Mouse (Mus musculus): ENCODE measurements around the gene Gm49395. TPM values are rescaled to one million over a fixed set of nuclear protein-coding genes. Genes with fewer than 3 reads are reported as not detected.

The Gm49395 gene
- polyA plus RNA-seq, 1 experiment from 2014 or later: 4.9 TPM

GRCm38 (mm10) chr13:115078997-115079685 is 22.6 kb downstream of the Gm49395 start:
- no peaks in the 10 kb centered on the region for H3K27me3 ChIP-seq (ENCODE audit: control insufficient read depth, insufficient read depth, low read length)
- no peaks in the 10 kb centered on the region for H3K9me3 ChIP-seq (replicated peaks; ENCODE audit: control insufficient read depth, low read length)
- no peak overlapping the region for H3K4me2 ChIP-seq (ENCODE audit: low read depth, low read length)
- no peak overlapping the region for H3K27ac ChIP-seq (ENCODE audit: low read length)
- H3K4me3 ChIP-seq (replicated peaks; ENCODE audit: low read length): no peak overlapping the region
- no peaks in the 10 kb centered on the region for H3K36me3 ChIP-seq (ENCODE audit: control insufficient read depth, insufficient read depth, low read length)
- H3K9ac ChIP-seq (ENCODE audit: low read length): no peak overlapping the region
- 74% methylated on average over 6 of the region's 6 CpGs for WGBS
- peaks cover 8% of the 10 kb centered on the region; the same call in 1 of the 2 replicates for H3K4me1 ChIP-seq (ENCODE audit: control insufficient read depth, insufficient read depth, low read length)
- no peak for ATAC-seq (ENCODE audit: insufficient read depth, low FRiP score)

DNA sequence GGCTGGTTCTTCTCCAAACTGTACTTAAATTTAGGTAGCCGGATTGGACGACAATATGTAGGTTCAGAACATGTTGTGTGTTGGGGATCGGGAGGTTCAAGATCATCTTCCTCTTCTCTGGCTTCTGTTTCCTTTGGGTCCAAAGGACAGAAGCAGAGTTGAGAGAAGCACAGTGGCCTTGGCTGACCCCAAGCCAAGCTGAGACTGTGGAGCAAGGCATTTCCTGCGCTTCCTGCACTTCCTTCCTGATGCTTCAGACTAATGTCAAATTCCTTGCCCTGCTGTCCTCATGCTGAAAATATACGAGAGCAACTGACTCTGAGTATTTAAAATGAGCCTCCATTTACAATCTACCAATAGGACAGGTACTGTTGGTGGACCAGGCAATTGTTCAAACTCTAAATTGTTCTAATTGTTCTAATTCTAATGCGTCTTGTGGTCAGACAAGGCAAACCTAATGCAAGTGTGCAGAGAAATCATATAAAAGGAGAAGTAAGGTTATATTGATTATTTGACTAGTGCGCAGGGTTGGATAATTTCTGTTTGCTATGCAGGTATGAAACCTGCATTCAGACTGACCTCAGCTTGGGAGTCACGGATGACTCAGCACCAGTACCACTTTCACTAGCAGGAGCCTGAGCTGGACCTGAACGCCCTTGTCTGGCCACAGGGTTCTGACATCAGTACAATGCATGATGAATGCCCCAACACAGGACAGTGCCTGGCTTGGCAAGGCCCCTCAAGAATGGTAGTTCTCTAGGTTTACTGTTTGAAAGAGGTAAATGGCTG is 24.2 kb downstream of the Gm49395 start:
- H3K27ac ChIP-seq (ENCODE audit: low read length): no peak overlapping the region
- H3K4me1 ChIP-seq (ENCODE audit: control insufficient read depth, insufficient read depth, low read length): peaks cover 8% of the 10 kb centered on the region; the same call in 1 of the 2 replicates
- no peak overlapping the region for H3K9ac ChIP-seq (ENCODE audit: low read length)
- no peaks in the 10 kb centered on the region for H3K9me3 ChIP-seq (replicated peaks; ENCODE audit: control insufficient read depth, low read length)
- no peak for ATAC-seq (ENCODE audit: insufficient read depth, low FRiP score)
- no peak overlapping the region for H3K4me2 ChIP-seq (ENCODE audit: low read depth, low read length)
- no peak overlapping the region for H3K4me3 ChIP-seq (replicated peaks; ENCODE audit: low read length)
- 70% methylated on average over 9 of the region's 9 CpGs for WGBS
- no peaks in the 10 kb centered on the region for H3K27me3 ChIP-seq (ENCODE audit: control insufficient read depth, insufficient read depth, low read length)
- no peaks in the 10 kb centered on the region for H3K36me3 ChIP-seq (ENCODE audit: control insufficient read depth, insufficient read depth, low read length)

DNA sequence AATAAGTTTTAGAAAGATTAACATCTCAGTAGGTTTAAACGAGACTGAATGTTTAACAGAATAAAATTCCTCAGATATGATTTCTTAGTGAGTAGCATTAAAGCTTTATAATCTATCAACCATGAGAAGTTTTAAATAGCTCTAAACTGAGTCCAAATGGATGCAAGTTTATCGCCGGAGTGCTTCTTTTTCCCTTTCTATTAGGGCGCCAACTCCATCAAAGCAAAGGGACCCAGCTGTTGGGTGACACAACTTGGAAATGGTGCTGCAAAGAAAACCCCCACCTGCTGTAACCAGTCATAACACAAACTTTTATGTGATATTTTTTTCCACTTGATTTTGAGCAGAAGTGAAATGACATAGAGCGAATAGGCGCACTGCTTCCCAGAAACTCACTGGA is 29.3 kb downstream of the Gm49395 start:
- no peak overlapping the region for H3K9ac ChIP-seq (ENCODE audit: low read length)
- peak overlapping the region; percentile 79; the same call in 1 of the 2 replicates for H3K27ac ChIP-seq (ENCODE audit: low read length)
- H3K36me3 ChIP-seq (ENCODE audit: control insufficient read depth, insufficient read depth, low read length): no peaks in the 10 kb centered on the region
- no peaks in the 10 kb centered on the region for H3K9me3 ChIP-seq (replicated peaks; ENCODE audit: control insufficient read depth, low read length)
- 48% methylated on average over 6 of the region's 6 CpGs for WGBS
- no peaks in the 10 kb centered on the region; the same call in 1 of the 2 replicates for H3K4me1 ChIP-seq (ENCODE audit: control insufficient read depth, insufficient read depth, low read length)
- no peak overlapping the region for H3K4me3 ChIP-seq (replicated peaks; ENCODE audit: low read length)
- no peak overlapping the region for H3K4me2 ChIP-seq (ENCODE audit: low read depth, low read length)
- H3K27me3 ChIP-seq (ENCODE audit: control insufficient read depth, insufficient read depth, low read length): no peaks in the 10 kb centered on the region
- ATAC-seq (ENCODE audit: insufficient read depth, low FRiP score): peak; percentile 83; the same call in 1 of the 2 replicates

DNA sequence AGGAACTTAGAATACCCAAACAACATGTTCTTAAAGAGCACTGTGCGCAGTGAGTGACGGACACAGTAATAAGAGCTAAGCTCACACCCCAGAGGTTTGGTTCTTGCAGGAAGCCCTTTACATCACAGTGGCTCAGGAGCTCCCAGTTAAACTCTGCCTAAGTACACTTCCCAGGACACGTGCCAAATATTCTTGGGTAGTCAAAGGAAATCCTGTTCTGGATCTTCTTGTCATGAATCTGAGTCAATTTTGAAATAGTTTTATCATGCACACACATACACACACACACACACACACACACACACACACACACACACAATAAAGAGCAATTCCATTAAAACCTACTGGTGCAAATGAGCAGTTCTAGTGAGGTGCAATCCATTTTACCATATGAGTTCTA is 30.3 kb downstream of the Gm49395 start:
- H3K4me3 ChIP-seq (replicated peaks; ENCODE audit: low read length): no peak overlapping the region
- no peak overlapping the region for H3K4me2 ChIP-seq (ENCODE audit: low read depth, low read length)
- H3K27me3 ChIP-seq (ENCODE audit: control insufficient read depth, insufficient read depth, low read length): no peaks in the 10 kb centered on the region
- H3K27ac ChIP-seq (ENCODE audit: low read length): no peak overlapping the region
- no peak for ATAC-seq (ENCODE audit: insufficient read depth, low FRiP score)
- 81% methylated on average over 3 of the region's 3 CpGs for WGBS
- no peaks in the 10 kb centered on the region; the same call in 1 of the 2 replicates for H3K4me1 ChIP-seq (ENCODE audit: control insufficient read depth, insufficient read depth, low read length)
- H3K9ac ChIP-seq (ENCODE audit: low read length): no peak overlapping the region
- no peaks in the 10 kb centered on the region for H3K9me3 ChIP-seq (replicated peaks; ENCODE audit: control insufficient read depth, low read length)
- no peaks in the 10 kb centered on the region for H3K36me3 ChIP-seq (ENCODE audit: control insufficient read depth, insufficient read depth, low read length)

DNA sequence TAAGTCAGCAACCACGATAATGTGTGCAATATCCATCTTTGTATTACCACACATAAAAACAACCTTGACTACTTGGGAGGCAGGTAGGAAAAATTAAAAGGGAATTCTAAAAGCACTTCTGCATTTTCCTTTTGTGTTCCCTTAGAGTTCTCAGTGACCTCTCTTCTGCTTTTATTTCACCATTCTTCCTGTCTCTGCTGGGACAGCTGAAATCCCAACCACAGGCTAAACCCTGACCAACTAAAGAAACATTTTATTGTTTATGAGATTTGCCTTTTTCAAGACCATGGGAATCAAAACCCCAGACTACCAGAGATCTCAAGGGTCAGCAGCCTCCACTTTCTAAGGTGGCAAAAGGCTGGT is 33.8 kb downstream of the Gm49395 start:
- H3K27me3 ChIP-seq (ENCODE audit: control insufficient read depth, insufficient read depth, low read length): no peaks in the 10 kb centered on the region
- no peaks in the 10 kb centered on the region for H3K4me1 ChIP-seq (ENCODE audit: control insufficient read depth, insufficient read depth, low read length)
- H3K4me2 ChIP-seq (ENCODE audit: low read depth, low read length): no peak overlapping the region
- no peak overlapping the region for H3K9ac ChIP-seq (ENCODE audit: low read length)
- WGBS: 74% methylated on average over 1 of the region's 1 CpGs
- no peaks in the 10 kb centered on the region for H3K9me3 ChIP-seq (replicated peaks; ENCODE audit: control insufficient read depth, low read length)
- no peak overlapping the region for H3K4me3 ChIP-seq (replicated peaks; ENCODE audit: low read length)
- H3K36me3 ChIP-seq (ENCODE audit: control insufficient read depth, insufficient read depth, low read length): no peaks in the 10 kb centered on the region
- no peak overlapping the region for H3K27ac ChIP-seq (ENCODE audit: low read length)
- no peak for ATAC-seq (ENCODE audit: insufficient read depth, low FRiP score)

DNA sequence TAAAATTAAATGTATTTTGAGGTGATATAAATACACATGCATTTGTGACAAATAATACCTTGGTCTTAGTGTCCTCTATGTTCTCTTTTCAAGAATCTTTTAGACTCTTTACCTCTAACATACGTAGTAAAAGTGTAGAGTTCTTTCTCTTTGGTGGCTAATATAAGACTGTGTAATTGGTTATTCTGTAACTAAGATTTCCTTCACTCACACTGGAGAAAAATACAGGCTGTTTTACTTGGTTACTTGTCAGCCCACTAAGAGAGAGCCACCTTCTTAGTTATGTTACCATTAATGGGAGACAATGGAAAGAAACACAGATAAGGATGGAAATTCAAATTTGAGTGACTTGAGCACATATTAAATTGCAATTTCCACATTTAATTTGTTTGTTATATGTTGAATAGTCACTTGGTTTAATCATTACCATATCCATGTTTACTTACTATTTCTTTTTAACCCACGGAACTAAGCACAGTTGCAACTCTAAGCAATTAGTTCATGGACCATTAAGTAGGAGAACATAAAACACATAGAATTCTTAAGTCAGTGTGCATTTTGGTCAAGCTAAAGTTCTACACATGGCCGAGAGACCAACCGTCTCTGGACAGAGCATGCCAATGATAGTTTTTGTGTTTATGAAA is 34.3 kb downstream of the Gm49395 start:
- Histone ChIP-seq H3K4me2 (ENCODE audit: low read depth, low read length) (no peak overlapping the region), H3K4me1 (ENCODE audit: control insufficient read depth, insufficient read depth, low read length) (no peaks in the 10 kb centered on the region), H3K9ac (ENCODE audit: low read length) (no peak overlapping the region), H3K27ac (ENCODE audit: low read length) (no peak overlapping the region), H3K4me3 (replicated peaks; ENCODE audit: low read length) (no peak overlapping the region), H3K27me3 (ENCODE audit: control insufficient read depth, insufficient read depth, low read length) (no peaks in the 10 kb centered on the region), H3K36me3 (ENCODE audit: control insufficient read depth, insufficient read depth, low read length) (no peaks in the 10 kb centered on the region), H3K9me3 (replicated peaks; ENCODE audit: control insufficient read depth, low read length) (no peaks in the 10 kb centered on the region)
- ATAC-seq (ENCODE audit: insufficient read depth, low FRiP score): no peak
- WGBS: 86% methylated on average over 4 of the region's 4 CpGs

DNA sequence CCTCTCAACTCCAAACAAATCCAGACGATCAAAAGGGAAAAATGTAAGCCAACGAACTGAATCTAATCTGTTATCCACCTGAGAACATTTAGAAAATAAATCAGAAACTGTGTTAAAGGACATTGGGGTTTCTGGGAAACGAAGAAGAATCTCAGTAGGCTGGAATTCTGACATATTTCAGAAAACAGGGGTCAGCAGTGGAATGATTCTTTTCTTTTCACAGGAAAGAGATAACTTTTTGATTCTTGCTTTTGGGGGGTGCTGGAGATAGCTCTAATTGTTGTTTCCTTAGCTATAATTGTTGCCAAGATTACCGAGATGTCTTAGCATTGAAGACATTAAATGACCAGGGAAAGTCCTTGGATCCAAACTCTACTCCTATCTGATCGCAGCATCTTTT is 44.2 kb downstream of the Gm49395 start:
- H3K4me3 ChIP-seq (replicated peaks; ENCODE audit: low read length): no peak overlapping the region
- H3K27me3 ChIP-seq (ENCODE audit: control insufficient read depth, insufficient read depth, low read length): no peaks in the 10 kb centered on the region
- 70% methylated on average over 5 of the region's 5 CpGs for WGBS
- no peak for ATAC-seq (ENCODE audit: insufficient read depth, low FRiP score)
- H3K4me2 ChIP-seq (ENCODE audit: low read depth, low read length): no peak overlapping the region
- no peak overlapping the region for H3K27ac ChIP-seq (ENCODE audit: low read length)
- no peaks in the 10 kb centered on the region for H3K36me3 ChIP-seq (ENCODE audit: control insufficient read depth, insufficient read depth, low read length)
- H3K9me3 ChIP-seq (replicated peaks; ENCODE audit: control insufficient read depth, low read length): no peaks in the 10 kb centered on the region
- H3K4me1 ChIP-seq (ENCODE audit: control insufficient read depth, insufficient read depth, low read length): no peaks in the 10 kb centered on the region; the same call in 1 of the 2 replicates
- no peak overlapping the region for H3K9ac ChIP-seq (ENCODE audit: low read length)

DNA sequence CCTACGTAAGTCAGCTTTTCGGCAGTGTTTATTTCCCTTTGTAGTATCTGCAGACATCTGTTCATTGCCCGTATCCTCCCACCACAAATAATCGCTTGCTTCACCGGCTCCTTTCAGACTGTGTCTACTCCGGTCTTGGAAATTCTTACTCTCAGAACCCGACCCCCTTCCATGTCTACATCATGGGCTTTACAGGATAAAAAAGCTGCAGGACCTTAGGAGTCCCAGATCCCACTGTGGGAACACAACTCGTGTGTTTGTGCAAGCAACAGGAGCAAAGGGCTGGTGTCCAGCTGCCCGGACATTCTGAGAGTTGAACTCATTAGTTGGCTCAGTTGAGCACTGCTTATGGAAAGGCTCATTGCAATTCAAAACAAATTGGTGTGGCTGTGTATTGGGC is 46.9 kb downstream of the Gm49395 start:
- Histone ChIP-seq H3K9me3 (replicated peaks; ENCODE audit: control insufficient read depth, low read length) (no peaks in the 10 kb centered on the region), H3K27ac (ENCODE audit: low read length) (no peak overlapping the region; the same call in 1 of the 2 replicates), H3K4me1 (ENCODE audit: control insufficient read depth, insufficient read depth, low read length) (no peaks in the 10 kb centered on the region; the same call in 1 of the 2 replicates), H3K27me3 (ENCODE audit: control insufficient read depth, insufficient read depth, low read length) (no peaks in the 10 kb centered on the region), H3K9ac (ENCODE audit: low read length) (no peak overlapping the region), H3K4me3 (replicated peaks; ENCODE audit: low read length) (no peak overlapping the region), H3K4me2 (ENCODE audit: low read depth, low read length) (0 out of 2 replicates have a peak overlapping the region, but pooled peaks have one; percentile 0), H3K36me3 (ENCODE audit: control insufficient read depth, insufficient read depth, low read length) (no peaks in the 10 kb centered on the region)
- WGBS: 26% methylated on average over 9 of the region's 9 CpGs
- no peak for ATAC-seq (ENCODE audit: insufficient read depth, low FRiP score)

DNA sequence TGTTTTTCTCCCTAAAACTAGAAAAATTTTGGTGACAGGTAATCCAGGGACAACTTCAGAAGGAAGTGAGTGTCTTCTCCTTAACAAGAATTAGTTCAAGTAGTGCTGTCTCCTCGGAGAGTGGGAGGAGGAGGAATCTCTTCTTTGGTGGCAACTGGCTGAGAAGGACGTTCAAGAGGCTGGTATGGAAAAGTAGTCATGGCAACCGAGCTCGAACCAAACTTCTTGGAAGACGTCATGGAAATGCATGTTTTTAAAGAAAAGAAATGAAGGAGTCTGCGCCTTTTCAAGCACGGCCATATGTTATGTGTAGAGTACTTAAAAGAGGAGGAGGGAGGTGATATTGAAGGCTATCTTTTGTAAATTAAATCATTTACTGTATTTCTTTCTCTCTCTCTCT is 49.2 kb downstream of the Gm49395 start:
- no peaks in the 10 kb centered on the region for H3K9me3 ChIP-seq (replicated peaks; ENCODE audit: control insufficient read depth, low read length)
- ATAC-seq (ENCODE audit: insufficient read depth, low FRiP score): no peak
- H3K36me3 ChIP-seq (ENCODE audit: control insufficient read depth, insufficient read depth, low read length): no peaks in the 10 kb centered on the region
- no peak overlapping the region for H3K9ac ChIP-seq (ENCODE audit: low read length)
- H3K4me2 ChIP-seq (ENCODE audit: low read depth, low read length): no peak overlapping the region
- H3K4me3 ChIP-seq (replicated peaks; ENCODE audit: low read length): no peak overlapping the region
- H3K4me1 ChIP-seq (ENCODE audit: control insufficient read depth, insufficient read depth, low read length): no peaks in the 10 kb centered on the region
- H3K27me3 ChIP-seq (ENCODE audit: control insufficient read depth, insufficient read depth, low read length): no peaks in the 10 kb centered on the region
- H3K27ac ChIP-seq (ENCODE audit: low read length): no peak overlapping the region
- 78% methylated on average over 7 of the region's 7 CpGs for WGBS

All from stomach, embryonic 16.5 days (tissue).